Mouse (Mus musculus) gastrocnemius, adult 8-10 months (tissue): ENCODE results near the gene Rab25. TPM values are rescaled to one million over a fixed set of nuclear protein-coding genes. Genes with fewer than 3 reads are reported as not detected.
A peak's percentile ranks its signal among the peaks of the same experiment; 100 is the strongest.
"Not testable (repeated sequence)": the region's sequence is repeated elsewhere in the genome, so short reads cannot be mapped to it uniquely, and the experiment has no call there.

Experiments
- DNase-seq, 2 experiments: peaks; one replicate each; pipeline ENCODE4 v3.0.0; 2022; ENCODE audit warnings: low spot score in 2 of 2
- total RNA-seq, 4 experiments: library from RNA; stranded (reverse); gene quantifications; 2 replicates each; pipeline ENCODE4 v1.2.4; 2022

The Rab25 gene
- not detected for total RNA-seq

DNA sequence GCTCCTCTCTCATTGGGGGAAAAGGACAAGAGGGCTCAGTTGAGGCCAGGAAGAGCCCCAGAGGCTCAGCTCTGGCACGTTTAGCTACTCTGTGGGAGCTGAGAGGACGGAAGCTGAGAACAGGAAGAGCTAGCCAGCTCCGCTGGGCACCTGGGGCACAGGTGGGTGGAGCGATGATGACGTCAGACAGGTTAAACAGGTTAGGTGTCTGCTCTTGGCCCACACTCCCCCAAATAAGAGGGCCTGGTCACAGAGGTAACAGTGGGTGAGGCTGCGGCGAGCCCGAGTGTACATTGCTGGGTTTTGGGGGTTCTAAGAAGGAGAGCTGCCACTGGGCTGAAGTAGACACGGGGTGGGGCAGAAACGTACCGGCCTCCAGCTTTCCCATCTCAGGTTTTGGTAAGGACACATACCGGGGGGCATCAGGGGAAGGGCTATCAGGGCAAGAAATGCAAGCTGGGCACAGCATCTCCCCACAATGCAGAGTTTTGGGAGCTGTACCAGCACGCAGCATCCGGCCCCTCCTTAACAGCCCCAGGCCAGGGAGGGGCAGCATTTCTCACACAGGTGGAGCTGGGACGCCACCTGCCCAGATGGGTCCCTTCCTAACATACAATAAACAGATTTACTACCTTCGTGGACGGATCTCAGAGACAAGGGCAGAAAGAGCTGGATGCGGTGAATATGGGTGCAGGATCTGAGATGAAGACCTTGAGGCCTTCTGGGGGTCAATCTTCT, at the start of gene Rab25:
Gene Rab25, minus strand, starts transcription at position 121 of the 738 bp plus-strand sequence.
- DNase-seq, result no peak

DNA sequence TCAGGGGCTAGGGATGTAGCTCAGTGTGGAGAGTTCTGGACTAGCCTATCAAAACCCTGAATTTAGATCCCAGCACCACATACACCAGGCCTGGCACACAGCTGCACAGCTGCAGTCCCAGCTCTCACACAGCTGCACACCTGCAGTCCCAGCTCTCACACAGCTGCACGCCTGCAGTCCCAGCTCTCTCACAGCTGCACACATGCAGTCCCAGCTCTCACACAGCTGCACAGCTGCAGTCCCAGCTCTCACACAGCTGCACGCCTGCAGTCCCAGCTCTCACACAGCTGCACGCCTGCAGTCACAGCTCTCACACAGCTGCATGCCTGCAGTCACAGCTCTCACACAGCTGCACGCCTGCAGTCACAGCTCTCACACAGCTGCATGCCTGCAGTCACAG, 48.4 kb upstream of the Rab25 start:
- DNase-seq, result not testable (repeated sequence)

- no peak for DNase-seq
Measured at GRCm38 (mm10) chr3:88593893-88594580, 45.9 kb upstream of the Rab25 start.

DNA sequence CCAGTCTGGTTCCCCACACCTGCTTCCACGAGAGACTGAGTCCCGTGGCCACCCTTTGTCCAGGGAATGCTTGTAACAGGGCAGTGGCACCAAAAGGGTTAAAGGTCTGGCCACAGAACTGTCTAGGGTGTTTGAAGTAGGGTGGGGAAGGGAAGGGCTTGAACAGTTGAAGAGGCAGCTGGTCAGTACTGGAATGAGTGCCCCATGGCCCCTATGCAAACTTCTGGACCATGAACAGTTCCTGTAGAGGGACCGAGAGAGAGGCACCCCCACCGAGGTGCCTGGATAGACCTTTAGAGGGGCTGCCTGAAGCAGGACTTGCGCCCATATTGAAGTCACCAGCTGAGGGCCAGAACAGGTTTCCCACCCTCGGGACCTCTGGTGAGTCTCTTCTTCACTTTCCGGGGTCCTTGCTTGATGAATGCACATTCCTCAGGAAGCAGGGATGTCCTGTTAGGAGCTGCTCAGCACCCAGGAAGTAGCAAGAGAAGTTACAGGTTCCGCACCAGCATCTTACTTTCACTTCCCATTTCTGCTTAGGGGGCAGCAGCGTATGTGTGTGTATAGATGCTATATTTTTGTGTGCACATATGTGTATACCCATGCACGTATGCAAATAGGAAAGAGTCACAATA, 45.0 kb upstream of the Rab25 start:
- DNase-seq, result no peak

- no peak for DNase-seq
Measured at GRCm38 (mm10) chr3:88591950-88592731, 44.0 kb upstream of the Rab25 start.

DNA sequence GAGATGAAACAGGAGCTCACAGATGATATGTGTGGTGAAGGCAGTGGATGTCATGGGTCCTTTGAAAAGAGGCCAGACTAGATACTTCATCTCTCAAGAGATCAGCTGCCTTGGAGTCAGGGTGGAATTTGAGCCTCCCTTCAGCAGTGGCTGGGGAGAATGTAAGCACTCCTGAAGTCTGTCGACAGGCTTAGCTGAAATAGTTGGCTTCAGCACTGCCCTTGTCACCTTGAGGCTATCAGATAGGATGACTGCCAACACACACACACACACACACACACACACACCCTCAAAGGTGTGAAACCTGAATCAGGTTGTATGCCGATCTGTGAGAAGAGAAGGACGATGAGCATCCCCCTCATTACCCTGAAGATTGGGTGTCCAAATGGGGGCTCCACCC, 42.9 kb upstream of the Rab25 start:
- DNase-seq, result no peak

DNA sequence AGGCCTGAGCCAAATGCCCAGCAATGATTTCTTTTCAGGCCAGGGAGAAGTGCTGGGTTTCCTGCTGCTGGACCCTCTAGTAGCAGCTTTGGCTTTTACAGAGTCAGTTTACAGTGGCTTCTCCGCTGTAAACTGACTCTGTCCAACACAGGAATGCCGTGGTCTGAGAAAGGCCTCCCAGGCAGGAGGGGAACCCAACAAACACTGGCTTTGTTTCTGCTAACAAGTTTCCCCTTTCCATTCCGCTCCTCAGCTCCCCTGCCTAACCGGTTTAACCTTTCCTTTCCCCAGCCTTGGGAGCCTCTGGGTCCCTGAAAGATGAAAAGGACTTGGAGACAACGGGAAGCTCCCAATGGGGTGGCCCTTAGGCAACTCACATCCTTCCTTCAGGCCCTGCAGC, 42.1 kb upstream of the Rab25 start:
- no peak for DNase-seq

GRCm38 (mm10) chr3:88586640-88587039, 38.5 kb upstream of the Rab25 start:
- no peak for DNase-seq

DNA sequence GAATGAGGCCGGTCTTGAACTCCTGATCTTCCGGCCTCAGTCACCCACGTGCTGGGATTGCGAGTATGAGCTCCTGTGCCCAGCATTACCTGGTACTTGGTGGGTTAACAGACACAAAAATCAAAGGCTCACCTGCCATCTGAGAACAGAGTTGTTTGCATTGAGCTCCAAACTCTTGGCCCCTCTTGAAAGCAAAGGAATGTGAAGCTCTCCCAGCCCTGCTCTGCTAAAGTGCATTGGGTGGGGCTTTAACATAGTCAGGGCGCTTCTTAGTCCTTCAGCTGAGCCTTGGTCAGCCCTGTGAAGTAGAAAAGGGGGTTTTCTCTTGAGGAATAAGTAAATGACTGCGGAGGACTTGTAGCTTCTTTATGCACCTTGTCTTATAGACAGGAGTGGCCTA, 37.7 kb upstream of the Rab25 start:
- no peak for DNase-seq

DNA sequence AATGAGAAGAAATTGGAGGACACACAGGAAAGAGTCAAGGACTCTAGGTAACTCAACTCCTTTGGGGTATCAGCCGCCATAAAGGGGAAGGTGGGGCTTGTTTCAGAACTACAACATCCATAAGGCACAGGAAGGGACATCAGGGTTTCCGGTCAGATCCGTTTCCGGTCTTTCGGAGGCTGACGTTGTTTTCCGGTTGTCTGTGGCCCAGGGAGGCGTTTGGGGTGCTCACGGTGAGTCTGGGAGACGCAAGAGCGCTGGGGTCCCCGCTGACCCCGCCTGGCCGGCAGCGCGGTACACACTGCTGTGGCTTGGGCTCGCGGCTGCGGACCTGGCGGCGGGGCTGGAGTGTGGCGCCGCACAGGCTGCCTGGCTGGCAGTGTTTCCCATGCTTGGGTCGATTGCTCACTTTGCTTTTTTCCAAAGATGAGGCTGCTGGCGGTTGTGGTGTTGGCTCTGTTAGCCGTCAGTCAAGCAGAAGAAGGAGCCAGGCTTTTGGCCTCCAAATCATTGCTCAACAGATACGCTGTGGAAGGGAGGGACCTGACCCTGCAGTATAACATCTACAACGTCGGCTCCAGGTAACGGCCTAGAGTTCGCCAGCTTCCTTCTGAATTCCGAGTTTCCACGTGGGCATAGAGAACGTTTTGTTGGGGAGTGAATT, 31.5 kb upstream of the Rab25 start:
- DNase-seq, result peak; percentile 71 to 72

DNA sequence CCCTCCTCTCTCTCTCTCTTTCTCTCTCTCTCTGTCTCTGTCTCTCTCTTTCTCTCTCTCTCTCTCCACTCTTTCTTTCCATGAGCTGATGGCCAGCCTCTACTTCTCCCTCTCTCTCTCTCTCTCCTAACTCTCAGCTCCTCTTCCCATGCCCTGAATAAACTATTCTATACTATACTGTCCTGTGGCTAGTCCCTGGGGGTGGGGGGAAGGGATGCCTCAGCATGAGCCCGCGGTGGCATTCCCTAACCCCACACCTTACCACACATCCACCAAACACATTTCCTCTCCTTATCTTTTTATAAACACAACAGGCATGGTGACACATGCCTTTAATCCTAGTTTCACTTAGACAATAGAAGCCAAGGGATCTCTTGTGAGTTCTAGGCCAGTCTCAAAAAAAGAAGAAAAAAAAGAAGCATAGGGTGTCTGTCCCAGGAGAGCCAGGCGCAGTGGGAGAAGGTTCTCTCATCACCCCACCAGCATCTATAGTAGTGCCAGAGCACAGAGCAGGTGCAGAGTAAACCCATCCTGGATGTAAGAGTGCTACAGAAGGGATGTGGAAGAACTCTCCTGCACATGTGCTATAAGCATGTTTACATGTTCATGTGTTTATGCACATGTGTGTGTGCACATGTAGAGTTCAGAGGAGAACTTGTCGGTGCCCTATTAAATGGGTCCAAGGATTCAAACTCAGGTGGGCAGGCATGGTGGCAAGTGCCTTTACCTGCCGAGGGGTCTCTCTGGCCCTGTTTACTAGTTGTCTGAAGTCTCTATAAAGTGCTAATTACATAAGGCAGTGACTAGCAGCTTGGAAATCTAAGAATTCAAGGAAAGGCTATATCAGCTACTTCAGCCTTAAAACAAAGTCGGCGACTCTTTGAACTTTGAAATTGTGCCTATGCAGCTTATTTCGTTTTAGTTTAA, 30.7 kb upstream of the Rab25 start:
- no peak for DNase-seq

GRCm38 (mm10) chr3:88577846-88578245, 29.7 kb upstream of the Rab25 start:
- not testable (repeated sequence) for DNase-seq

DNA sequence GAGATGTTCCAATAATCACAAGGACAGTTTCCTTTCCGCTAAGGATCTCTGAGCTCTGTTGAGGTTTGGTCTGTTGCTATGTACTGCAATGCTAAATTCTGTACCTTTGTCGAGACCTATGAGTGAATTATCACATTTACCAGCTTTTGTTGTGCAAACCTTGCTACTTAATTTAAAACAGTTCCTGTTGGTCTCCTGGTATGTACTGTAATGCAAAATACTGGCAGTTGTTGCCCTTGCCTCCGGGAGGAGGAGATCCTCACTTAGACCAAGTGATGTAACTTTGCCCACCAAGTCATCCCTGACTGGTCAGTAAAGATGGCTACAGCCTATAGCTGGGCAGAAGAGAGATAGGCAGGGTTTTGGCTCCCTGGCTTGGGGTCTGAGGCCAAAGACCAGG, 27.4 kb upstream of the Rab25 start, which contains the start of gene Ssr2:
Gene Ssr2, plus strand, starts transcription at position 337 of the 400 bp plus-strand sequence.
- DNase-seq, result no peak

DNA sequence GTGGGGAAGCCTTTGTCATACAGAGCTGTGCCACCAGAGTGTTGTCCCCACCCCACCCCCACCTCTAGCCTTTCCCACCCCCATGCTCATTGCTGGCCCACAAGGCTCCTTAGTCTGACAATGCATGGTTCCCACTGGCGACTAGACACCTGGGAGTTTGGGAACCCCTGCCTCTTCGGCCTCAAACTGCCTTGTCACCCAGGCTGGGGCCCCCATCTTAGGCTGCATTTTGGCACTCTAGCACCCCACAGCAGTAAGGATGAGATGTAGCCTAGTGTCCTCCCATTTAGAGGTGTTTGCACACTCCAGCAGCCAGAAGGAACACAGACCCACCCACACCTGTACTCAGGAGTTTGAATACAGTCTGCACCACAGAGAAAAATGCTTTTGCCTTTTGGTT, 25.7 kb upstream of the Rab25 start:
- DNase-seq, result no peak

DNA sequence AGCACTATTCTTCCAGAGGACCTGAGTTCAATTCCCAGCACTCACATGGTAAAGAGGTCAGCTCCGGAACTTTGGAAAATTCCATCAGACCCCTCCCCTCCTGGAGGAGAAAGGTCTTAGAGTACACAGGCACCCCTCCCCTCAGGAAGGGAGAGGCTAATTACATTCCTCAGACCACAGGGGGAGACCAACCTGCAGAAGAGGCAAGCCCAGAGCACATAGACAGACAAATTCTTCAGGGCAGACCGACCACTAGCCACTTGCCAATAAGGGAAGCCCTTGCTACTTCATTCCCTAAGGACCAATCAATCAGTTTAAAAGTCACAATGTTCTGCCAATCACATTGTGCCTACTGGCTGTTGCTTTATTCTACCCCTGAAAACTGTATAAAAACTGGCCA, 24.7 kb upstream of the Rab25 start:
- DNase-seq, result no peak

- no peak for DNase-seq
Measured at GRCm38 (mm10) chr3:88571856-88572255, 23.8 kb upstream of the Rab25 start.

- no peak for DNase-seq
Measured at GRCm38 (mm10) chr3:88570341-88570740, 22.2 kb upstream of the Rab25 start.

DNA sequence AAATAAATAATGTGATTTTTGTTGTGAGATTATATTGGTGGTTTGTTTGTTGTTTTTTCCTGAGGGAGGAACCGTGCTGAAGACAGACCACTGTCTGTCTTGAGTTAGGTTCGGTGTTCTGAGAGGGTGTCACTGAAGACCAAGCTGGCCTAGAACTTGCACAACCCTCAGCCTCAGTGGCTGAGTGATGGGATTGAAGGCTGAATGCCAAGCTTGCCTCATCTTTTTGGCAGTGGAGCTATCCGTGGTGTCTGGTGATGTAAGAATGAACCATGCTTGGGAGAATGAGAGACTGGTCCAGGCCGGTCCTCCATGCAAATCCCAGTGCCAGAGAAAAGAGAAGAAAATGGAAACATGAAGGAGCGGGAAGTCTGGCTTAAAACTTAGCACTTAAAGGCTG, 21.6 kb upstream of the Rab25 start:
- DNase-seq, result no peak

DNA sequence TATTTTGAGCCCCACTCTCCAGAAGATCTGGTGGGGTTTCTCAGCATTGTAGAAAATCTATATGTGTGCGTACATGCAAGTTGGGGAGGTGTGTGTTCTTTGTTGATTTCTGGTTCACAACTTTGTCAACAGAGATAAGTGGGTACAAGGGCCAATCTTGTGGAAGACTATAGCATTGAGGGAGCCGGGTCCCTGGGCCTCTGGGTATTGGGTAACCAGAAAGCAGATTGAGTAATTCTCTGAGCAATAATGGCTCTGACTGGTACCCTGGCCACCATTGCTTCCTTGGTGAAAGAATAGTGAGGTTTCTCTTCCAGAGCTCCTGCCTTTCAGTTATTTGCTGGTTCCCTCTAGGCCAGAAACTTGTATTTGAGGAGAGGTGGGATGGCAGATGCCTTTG, 21.0 kb upstream of the Rab25 start:
- no peak for DNase-seq

GRCm38 (mm10) chr3:88568615-88569014, 20.5 kb upstream of the Rab25 start:
- DNase-seq, result no peak
